Mouse (Mus musculus): ENCODE results near the gene Xntrpc. TPM values are rescaled to one million over a fixed set of nuclear protein-coding genes. Genes with fewer than 3 reads are reported as not detected.

Gene Xntrpc
- 1 to 10 TPM; 1.1 to 1.4 TPM for polyA plus RNA-seq (2017; shearing (Covaris generic))

GRCm38 (mm10) chr7:102065046-102065891 is at the start of gene Xntrpc, which contains the start of the genes Rnf121 and Xndc1:
TSS of gene Xntrpc (plus strand) at chr7:102065713.
TSS of gene Rnf121 (minus strand) at chr7:102065469.
TSS of gene Xndc1 (plus strand) at chr7:102065511.

GRCm38 (mm10) chr7:102018590-102018989 is 46.9 kb upstream of the Xntrpc start, which contains the start of gene Il18bp:
TSS of gene Il18bp (minus strand) at chr7:102018690.

GRCm38 (mm10) chr7:102082816-102083215 is 17.3 kb downstream of the Xntrpc start, which contains the start of gene Trpc2:
TSS of gene Trpc2 (plus strand) at chr7:102083116.

GRCm38 (mm10) chr7:102101487-102101886 is 36.0 kb downstream of the Xntrpc start, which contains the start of gene Art1:
TSS of gene Art1 (plus strand) at chr7:102101743.

DNA sequence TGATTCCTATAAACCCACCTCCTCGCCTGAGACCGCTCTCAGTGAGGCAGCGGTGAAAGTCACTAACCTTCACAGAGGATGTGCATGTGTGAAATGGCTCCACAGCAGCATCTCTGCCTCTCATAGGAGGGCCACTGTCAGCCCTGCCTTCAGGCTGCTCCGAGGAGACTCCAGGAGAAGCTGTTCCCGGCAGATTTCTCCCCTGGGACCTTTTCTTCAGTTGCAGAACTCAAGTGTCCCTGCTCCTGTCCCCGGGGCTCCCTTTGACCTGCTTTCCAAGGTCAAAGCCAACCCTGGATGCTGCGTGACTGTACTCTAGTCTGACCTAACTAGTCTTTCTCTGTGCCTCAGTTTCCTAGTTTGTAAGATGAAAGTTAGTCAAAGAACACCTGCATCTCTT is 43.7 kb downstream of the Xntrpc start, which contains the start of gene Art5:
Gene Art5, minus strand, starts transcription at position 319 of the 400 bp plus-strand sequence.

DNA sequence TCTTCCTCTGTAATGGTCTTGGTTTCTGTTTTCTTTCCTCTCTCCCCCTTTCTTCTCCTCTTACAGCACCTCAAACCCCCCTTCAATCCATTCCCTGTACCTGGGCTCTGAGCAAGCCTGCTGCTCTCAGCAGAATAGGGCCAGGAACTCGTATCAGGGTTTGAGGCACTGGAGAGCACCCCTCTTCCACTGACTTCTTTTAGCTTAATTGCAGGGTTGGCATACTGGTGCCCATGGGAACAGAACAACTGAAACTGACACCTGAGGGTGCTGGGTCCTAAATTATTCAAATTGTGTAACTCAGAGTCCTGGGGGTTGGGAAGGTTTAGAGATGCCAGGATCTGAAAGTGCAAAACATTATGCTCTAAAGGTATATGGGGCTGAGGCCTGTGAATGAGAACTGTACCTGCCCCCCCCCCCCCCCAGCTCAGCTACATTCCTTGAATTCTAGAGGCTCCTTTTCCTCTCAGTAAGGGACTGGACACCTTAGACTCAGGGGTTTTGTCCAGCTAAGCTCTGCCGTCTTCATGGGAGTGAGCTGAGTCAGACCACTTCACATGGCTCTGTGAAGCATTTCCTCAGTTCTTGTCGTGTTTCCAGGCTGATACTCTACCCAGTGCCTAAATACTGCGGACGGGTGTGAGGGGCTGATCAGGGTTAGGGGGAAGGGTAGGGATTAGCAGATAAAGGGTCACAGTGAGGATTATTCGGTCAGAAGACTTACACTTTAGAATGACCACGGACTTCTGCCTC is 51.2 kb downstream of the Xntrpc start, which contains the start of gene Chrna10:
Gene Chrna10, minus strand, starts transcription at position 250 of the 753 bp plus-strand sequence.

Other genes with a start within 250 kb of the Xntrpc start
- not detected for gene Phox2a, start 247.4 kb upstream of the Xntrpc start, polyA plus RNA-seq (2017; shearing (Covaris generic))
- gene Inppl1, start 227.5 kb upstream of the Xntrpc start, polyA plus RNA-seq (2017; shearing (Covaris generic)) = 10 to 100 TPM in 1 of 2 experiments, 1 to 10 TPM in 1; 9.8 to 13.9 TPM
- not detected for gene Folr2, start 208.5 kb upstream of the Xntrpc start, polyA plus RNA-seq (2017; shearing (Covaris generic))
- gene Anapc15, start 202.0 kb upstream of the Xntrpc start, polyA plus RNA-seq (2017; shearing (Covaris generic)) = 10 to 100 TPM; 32.1 to 42.4 TPM
- 1 to 10 TPM in 1 of 2 experiments, under 1 TPM in 1; 0.60 to 3.7 TPM for gene Folr1, start 194.9 kb upstream of the Xntrpc start, polyA plus RNA-seq (2017; shearing (Covaris generic))
- 100 to 1,000 TPM; 113 to 148 TPM for gene Lamtor1, start 159.8 kb upstream of the Xntrpc start, polyA plus RNA-seq (2017; shearing (Covaris generic))
- under 1 TPM; 0.18 to 0.76 TPM for gene Tomt, start 159.4 kb upstream of the Xntrpc start, polyA plus RNA-seq (2017; shearing (Covaris generic))
- gene Lrrc51, start 131.8 kb upstream of the Xntrpc start, polyA plus RNA-seq (2017; shearing (Covaris generic)) = 1 to 10 TPM; 1.5 to 5.2 TPM
- gene Numa1, start 131.6 kb upstream of the Xntrpc start, polyA plus RNA-seq (2017; shearing (Covaris generic)) = 100 to 1,000 TPM; 142 to 171 TPM
- gene Il18bp, start 47.0 kb upstream of the Xntrpc start, polyA plus RNA-seq (2017; shearing (Covaris generic)) = 1 to 10 TPM; 6.1 to 7.1 TPM
- gene Rnf121, start 244 bp upstream of the Xntrpc start, polyA plus RNA-seq (2017; shearing (Covaris generic)) = 10 to 100 TPM; 15.5 to 24.8 TPM
- 10 to 100 TPM; 21.7 to 32.6 TPM for gene Xndc1, start 202 bp upstream of the Xntrpc start, polyA plus RNA-seq (2017; shearing (Covaris generic))
- gene Trpc2, start 17.4 kb downstream of the Xntrpc start, polyA plus RNA-seq (2017; shearing (Covaris generic)) = not detected
- gene Art1, start 36.0 kb downstream of the Xntrpc start, polyA plus RNA-seq (2017; shearing (Covaris generic)) = under 1 TPM; 0.24 to 0.78 TPM
- gene Art5, start 43.8 kb downstream of the Xntrpc start, polyA plus RNA-seq (2017; shearing (Covaris generic)) = 1 to 10 TPM; 1.3 to 5.0 TPM
- under 1 TPM; 0.27 to 0.29 TPM for gene Chrna10, start 51.1 kb downstream of the Xntrpc start, polyA plus RNA-seq (2017; shearing (Covaris generic))
- gene Nup98, start 144.5 kb downstream of the Xntrpc start, polyA plus RNA-seq (2017; shearing (Covaris generic)) = 10 to 100 TPM; 29.5 to 30.4 TPM
- gene Pgap2, start 144.5 kb downstream of the Xntrpc start, polyA plus RNA-seq (2017; shearing (Covaris generic)) = 10 to 100 TPM; 36.9 to 65.3 TPM
- gene Rhog, start 190.3 kb downstream of the Xntrpc start, polyA plus RNA-seq (2017; shearing (Covaris generic)) = 100 to 1,000 TPM; 237 to 264 TPM
- 10 to 100 TPM; 75.7 to 96.8 TPM for gene Stim1, start 202.1 kb downstream of the Xntrpc start, polyA plus RNA-seq (2017; shearing (Covaris generic))

All from inflammation-experienced regulatory T-cells (primary cell).